Mouse (Mus musculus) erythroblast, embryonic 14.5 days (primary cell): ENCODE measurements around the gene Upf3b. TPM values are rescaled to one million over a fixed set of nuclear protein-coding genes. Genes with fewer than 3 reads are reported as not detected.

Experiments used
- H3K27me3 ChIP-seq: 2 replicates; pipeline ENCODE4 v1.6.1; 2012; ENCODE audit warnings: inconsistent platforms; ENCODE audit not compliant: control insufficient read depth
- H3K36me3 ChIP-seq: 2 replicates; pipeline ENCODE4 v1.6.1; 2012; ENCODE audit warnings: mild to moderate bottlenecking, inconsistent platforms; ENCODE audit not compliant: control insufficient read depth
- H3K4me1 ChIP-seq: 2 replicates; pipeline ENCODE4 v1.6.1; 2012; ENCODE audit warnings: inconsistent platforms; ENCODE audit not compliant: control insufficient read depth
- H3K4me3 ChIP-seq: replicated peaks from 2 replicates; pipeline ENCODE3; 2012; ENCODE audit warnings: moderate library complexity, mild to moderate bottlenecking, inconsistent platforms
- H3K9me3 ChIP-seq: 2 replicates; pipeline ENCODE4 v1.6.1; 2012; ENCODE audit warnings: low read length, inconsistent platforms, mixed read lengths; ENCODE audit not compliant: control insufficient read depth
- GATA1 ChIP-seq: IDR thresholded peaks from 2 replicates; pipeline ENCODE4 v1.6.1; 2012; ENCODE audit warnings: low read length, inconsistent platforms, mixed read lengths
- TAL1 ChIP-seq: IDR thresholded peaks from 3 replicates; pipeline ENCODE4 v1.6.1; 2012; ENCODE audit warnings: low read length, inconsistent platforms, mixed read lengths
- polyA plus RNA-seq: library from polyadenylated mRNA; stranded (reverse); fragments of >175 nt; gene quantifications from 2 replicates; pipeline ENCODE4 v1.2.3, GENCODE M21; 2012

Gene Upf3b
- polyA plus RNA-seq, 1 experiment, result 1.1 TPM

DNA sequence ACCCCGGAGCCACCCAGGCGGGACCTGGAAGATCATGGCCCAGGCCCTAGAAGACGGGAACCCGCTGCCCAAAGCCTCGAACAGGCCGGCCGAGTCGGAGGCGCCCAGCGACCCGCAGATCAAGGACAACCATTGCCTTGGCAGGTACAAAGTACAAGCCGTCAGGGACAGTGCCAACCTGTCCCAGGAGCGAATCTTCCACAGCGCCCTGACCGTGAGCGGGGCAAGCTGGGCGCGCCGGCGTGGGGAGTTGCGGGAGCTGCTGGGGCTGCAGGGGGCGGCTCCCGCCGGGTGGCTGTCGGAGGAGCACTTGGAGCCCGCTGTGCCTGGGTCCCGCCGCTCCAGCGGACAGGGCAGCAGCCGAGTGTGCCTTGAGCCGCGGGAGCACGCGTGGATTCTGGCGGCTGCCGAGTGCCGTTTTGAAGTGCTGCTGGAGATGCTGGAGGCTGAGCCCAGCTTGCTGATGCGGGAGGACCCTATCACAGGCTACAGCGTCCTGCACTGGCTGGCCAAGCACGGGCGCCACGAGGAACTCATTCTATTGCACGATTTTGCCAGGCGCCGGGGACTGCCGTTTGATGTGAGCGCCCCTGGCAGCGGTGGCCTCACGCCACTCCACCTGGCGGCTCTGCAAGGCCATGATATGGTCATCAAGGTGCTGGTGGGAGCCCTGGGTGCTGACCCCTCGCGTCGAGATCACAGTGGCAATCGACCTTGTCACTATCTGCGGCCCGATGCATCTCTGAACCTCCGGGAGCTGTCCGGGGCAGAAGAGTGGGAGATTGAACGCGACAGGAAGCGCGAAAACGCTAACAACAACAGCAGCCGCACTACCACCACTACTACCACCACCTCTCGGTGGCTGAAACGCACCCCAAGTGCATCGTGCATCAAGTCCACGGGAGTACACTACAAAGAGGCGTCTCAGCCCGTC, 61.0 kb downstream of the Upf3b start:
- peaks cover 17% of the 10 kb centered on the region for H3K9me3 ChIP-seq

DNA sequence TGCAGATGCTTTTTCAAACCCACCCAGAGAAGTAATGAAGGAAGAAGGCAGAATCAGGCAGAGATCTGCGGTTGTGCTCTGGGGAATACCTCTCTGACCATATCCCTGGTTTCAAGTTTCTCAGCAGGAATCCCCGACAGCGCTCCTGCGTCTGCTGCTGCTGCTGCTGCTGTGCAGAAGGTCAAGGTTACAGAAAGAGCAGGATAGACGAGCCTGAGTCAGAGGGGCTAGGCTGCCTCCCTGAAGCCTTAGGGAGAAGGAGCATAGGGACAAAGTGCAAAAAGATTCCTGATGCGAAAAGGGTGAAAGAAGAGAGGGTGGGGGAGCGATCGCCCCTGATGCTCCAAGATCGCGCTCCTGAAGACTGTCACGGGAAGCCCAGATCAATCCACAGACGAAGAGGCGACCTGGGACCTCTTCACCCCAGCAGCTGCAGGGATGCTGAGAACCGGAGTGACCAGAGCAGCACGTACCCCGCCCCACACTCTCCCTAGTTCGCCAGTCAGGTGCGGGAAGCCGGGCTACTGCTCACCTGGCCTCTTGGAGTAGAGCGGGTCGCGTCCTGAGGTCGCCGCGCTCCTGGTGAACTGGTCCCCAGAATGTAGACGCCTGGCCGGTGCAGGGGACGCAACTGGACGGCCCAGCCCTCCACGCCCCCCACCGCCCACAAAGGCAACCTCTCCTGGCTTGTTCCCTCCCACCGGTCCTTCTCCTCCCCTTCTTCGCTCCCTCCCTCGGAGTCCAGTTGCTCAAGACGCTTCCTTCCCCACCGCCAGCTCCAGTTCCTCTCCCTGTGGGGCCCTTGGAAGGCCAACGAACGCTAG, 61.8 kb downstream of the Upf3b start, which contains the start of gene Sowahd:
TSS of gene Sowahd (plus strand) at position 780 of the 824 bp plus-strand sequence.
- Histone ChIP-seq H3K4me3 (no peak within 1 kb of the TSS), H3K36me3 (no peaks in the 10 kb centered on the region), H3K27me3 (peaks cover 72% of the 10 kb centered on the region), H3K4me1 (no peaks in the 10 kb centered on the region), H3K9me3 (peaks cover 17% of the 10 kb centered on the region)
- TF ChIP-seq GATA1, result no peak
- TF ChIP-seq TAL1, result no peak

More for the DNA sequence above, 61.0 kb downstream of the Upf3b start:
- Histone ChIP-seq H3K4me3 (no peak overlapping the region), H3K27me3 (peaks cover 72% of the 10 kb centered on the region), H3K36me3 (no peaks in the 10 kb centered on the region), H3K4me1 (no peaks in the 10 kb centered on the region)
- TF ChIP-seq TAL1 (no peak), GATA1 (no peak)

DNA sequence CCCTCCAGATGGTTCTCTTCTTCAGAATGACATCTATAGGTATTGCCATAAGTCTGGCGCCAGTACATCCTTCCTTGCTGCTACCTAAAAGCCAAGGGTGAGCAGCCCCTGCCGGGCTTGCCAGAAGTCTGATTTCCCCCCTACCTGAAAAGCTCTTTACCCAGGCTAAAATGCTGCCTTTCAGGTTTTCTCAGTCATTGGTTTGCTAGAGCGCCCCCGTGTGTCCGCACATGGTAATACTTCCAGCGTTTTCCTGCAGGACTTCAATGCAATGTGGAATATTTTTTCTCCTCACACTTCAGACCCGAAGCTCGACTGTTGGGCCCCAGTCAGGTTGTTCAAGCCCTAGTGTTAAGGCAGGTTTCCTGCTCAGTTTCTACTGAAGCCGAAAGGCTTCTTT, 67.4 kb downstream of the Upf3b start:
- TF ChIP-seq GATA1, result no peak
- no peak for TF ChIP-seq TAL1
- no peak overlapping the region for H3K4me3 ChIP-seq
- no peaks in the 10 kb centered on the region for H3K9me3 ChIP-seq
- H3K4me1 ChIP-seq, result no peaks in the 10 kb centered on the region
- H3K27me3 ChIP-seq, result peaks cover 21% of the 10 kb centered on the region
- H3K36me3 ChIP-seq, result no peaks in the 10 kb centered on the region

Other genes with a start within 250 kb of the Upf3b start
- 21.8 and 22.6 TPM in 2 replicates for gene Ube2a, start 236.4 kb downstream of the Upf3b start, polyA plus RNA-seq
- 0.07 and 0.12 TPM in 2 replicates for gene C330007P06Rik, start 236.2 kb downstream of the Upf3b start, polyA plus RNA-seq
- 0.05 TPM in 1 of 2 replicates, not detected in the other for gene Nkrf, start 207.4 kb downstream of the Upf3b start, polyA plus RNA-seq
- gene Sept6, start 118.5 kb downstream of the Upf3b start, polyA plus RNA-seq, result 0.03 and 0.06 TPM in 2 replicates
- gene Sowahd, start 61.5 kb downstream of the Upf3b start, polyA plus RNA-seq, result 0.02 TPM in 1 of 2 replicates, not detected in the other
- 41.4 and 44.5 TPM in 2 replicates for gene Rpl39, start 24.9 kb downstream of the Upf3b start, polyA plus RNA-seq
- 0.49 and 0.55 TPM in 2 replicates for gene Nkap, start 16.5 kb upstream of the Upf3b start, polyA plus RNA-seq
- gene Akap14, start 58.5 kb upstream of the Upf3b start, polyA plus RNA-seq, result not detected in 2 replicates
- 24.9 and 26.0 TPM in 2 replicates for gene Ndufa1, start 80.8 kb upstream of the Upf3b start, polyA plus RNA-seq
- 0.04 and 0.15 TPM in 2 replicates for gene Rnf113a1, start 80.9 kb upstream of the Upf3b start, polyA plus RNA-seq
- gene Gm9, start 100.7 kb upstream of the Upf3b start, polyA plus RNA-seq, result not detected in 2 replicates
- gene Rhox1, start 111.9 kb upstream of the Upf3b start, polyA plus RNA-seq, result not detected in 2 replicates
- gene Rhox2a, start 134.7 kb upstream of the Upf3b start, polyA plus RNA-seq, result not detected in 2 replicates
- gene Rhox3a, start 139.6 kb upstream of the Upf3b start, polyA plus RNA-seq, result not detected in 2 replicates
- not detected in 2 replicates for gene Rhox4a, start 155.0 kb upstream of the Upf3b start, polyA plus RNA-seq